Mouse (Mus musculus): ENCODE data around the gene Bin2. TPM values are rescaled to one million over a fixed set of nuclear protein-coding genes. Genes with fewer than 3 reads are reported as not detected.

Gene Bin2
- total RNA-seq, 2 experiments from 2014 or later = 98.3 to 114 TPM

- ATAC-seq (replicated peaks; ENCODE audit: poor library complexity, severe bottlenecking) = no peak
Observed at GRCm38 (mm10) chr15:100684450-100684849, 15.1 kb upstream of the Bin2 start.

- ATAC-seq (replicated peaks; ENCODE audit: poor library complexity, severe bottlenecking) = peak; percentile 50
Observed at GRCm38 (mm10) chr15:100683041-100683440, 13.7 kb upstream of the Bin2 start.

- no peak for ATAC-seq (replicated peaks; ENCODE audit: poor library complexity, severe bottlenecking)
Observed at GRCm38 (mm10) chr15:100681770-100682169, 12.4 kb upstream of the Bin2 start.

GRCm38 (mm10) chr15:100680381-100680780 is 11.0 kb upstream of the Bin2 start:
- no peak for ATAC-seq (replicated peaks; ENCODE audit: poor library complexity, severe bottlenecking)

GRCm38 (mm10) chr15:100679005-100679404 is 9.7 kb upstream of the Bin2 start:
- ATAC-seq (replicated peaks; ENCODE audit: poor library complexity, severe bottlenecking) = peak; percentile 17; the same call in 1 of the 2 replicates

GRCm38 (mm10) chr15:100678581-100678980 is 9.2 kb upstream of the Bin2 start:
- ATAC-seq (replicated peaks; ENCODE audit: poor library complexity, severe bottlenecking) = peak; percentile 61

- peak; percentile 54 for ATAC-seq (replicated peaks; ENCODE audit: poor library complexity, severe bottlenecking)
Observed at GRCm38 (mm10) chr15:100677675-100678074, 8.3 kb upstream of the Bin2 start.

GRCm38 (mm10) chr15:100676521-100676920 is 7.2 kb upstream of the Bin2 start:
- no peak for ATAC-seq (replicated peaks; ENCODE audit: poor library complexity, severe bottlenecking)

GRCm38 (mm10) chr15:100675486-100675885 is 6.1 kb upstream of the Bin2 start:
- no peak for ATAC-seq (replicated peaks; ENCODE audit: poor library complexity, severe bottlenecking)

- no peak for ATAC-seq (replicated peaks; ENCODE audit: poor library complexity, severe bottlenecking)
Observed at GRCm38 (mm10) chr15:100674566-100674965, 5.2 kb upstream of the Bin2 start.

- peak; percentile 63 for ATAC-seq (replicated peaks; ENCODE audit: poor library complexity, severe bottlenecking)
Observed at GRCm38 (mm10) chr15:100673585-100674391, 4.4 kb upstream of the Bin2 start.

- no peak for ATAC-seq (replicated peaks; ENCODE audit: poor library complexity, severe bottlenecking)
Observed at GRCm38 (mm10) chr15:100670833-100671232, 1.5 kb upstream of the Bin2 start.

GRCm38 (mm10) chr15:100670004-100670403 is 651 bp upstream of the Bin2 start:
- no peak for ATAC-seq (replicated peaks; ENCODE audit: poor library complexity, severe bottlenecking)

GRCm38 (mm10) chr15:100667871-100668545 is 1.3 kb downstream of the Bin2 start:
- ATAC-seq (replicated peaks; ENCODE audit: poor library complexity, severe bottlenecking) = no peak

- no peak for ATAC-seq (replicated peaks; ENCODE audit: poor library complexity, severe bottlenecking)
Observed at GRCm38 (mm10) chr15:100667420-100667819, 1.9 kb downstream of the Bin2 start.

GRCm38 (mm10) chr15:100666851-100667250 is 2.5 kb downstream of the Bin2 start:
- no peak for ATAC-seq (replicated peaks; ENCODE audit: poor library complexity, severe bottlenecking)

GRCm38 (mm10) chr15:100666219-100666696 is 3.1 kb downstream of the Bin2 start:
- peak; percentile 53 for ATAC-seq (replicated peaks; ENCODE audit: poor library complexity, severe bottlenecking)

GRCm38 (mm10) chr15:100665411-100666218 is 3.7 kb downstream of the Bin2 start:
- no peak for ATAC-seq (replicated peaks; ENCODE audit: poor library complexity, severe bottlenecking)

GRCm38 (mm10) chr15:100664813-100665274 is 4.5 kb downstream of the Bin2 start:
- ATAC-seq (replicated peaks; ENCODE audit: poor library complexity, severe bottlenecking) = peak; percentile 65

GRCm38 (mm10) chr15:100660805-100661204 is 8.5 kb downstream of the Bin2 start:
- no peak for ATAC-seq (replicated peaks; ENCODE audit: poor library complexity, severe bottlenecking)

Data from granulocyte monocyte progenitor cell, adult 5-6 weeks (primary cell).